Comparison of ENCODE assay signal across 8 mouse cellular contexts in the genomic region with DNA sequence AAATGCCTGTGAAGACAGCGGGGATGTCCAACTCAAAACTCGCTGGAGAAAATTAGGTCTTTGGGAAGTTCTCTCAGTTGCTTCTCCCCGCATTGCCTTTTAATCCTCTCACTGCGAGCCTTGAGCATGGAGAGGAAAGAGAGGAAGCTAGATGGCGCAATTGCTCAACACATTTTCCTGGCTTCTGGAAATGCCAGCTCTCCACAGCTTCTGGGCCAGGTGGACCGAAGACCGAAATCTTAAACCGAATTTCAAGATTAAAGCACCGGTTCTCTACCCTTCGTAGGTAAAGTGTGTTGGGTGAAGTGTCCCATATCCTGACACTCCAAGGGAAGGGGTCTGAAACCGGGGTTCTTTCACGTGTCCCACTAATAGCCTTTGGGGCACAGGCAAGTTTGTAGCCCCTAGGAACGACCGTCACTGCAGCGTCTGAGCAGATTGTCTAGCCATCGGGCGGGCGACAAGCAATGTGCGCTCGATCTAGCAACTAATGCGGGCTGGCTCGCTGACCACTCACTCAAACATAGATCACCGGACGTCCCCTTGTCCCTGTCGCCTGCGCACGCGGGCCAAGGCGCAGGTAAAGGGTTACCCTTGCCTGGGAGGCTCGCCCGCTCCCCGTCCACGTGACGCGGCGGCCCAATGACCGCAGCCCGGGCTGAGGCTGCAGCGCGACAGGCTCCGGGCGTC. TPM values are rescaled to one million over a fixed set of nuclear protein-coding genes. Genes with fewer than 3 reads are reported as not detected.
DNase-seq lines count a peak whose midpoint lies in the region; ATAC-seq and TF ChIP-seq lines count a peak whose summit lies in the region.

Gene 0610040J01Rik, plus strand, starts transcription at position 545 of the 690 bp plus-strand sequence.

- peak within 1 kb of the TSS; percentile 76 for H3K4me3 ChIP-seq in ES-Bruce4 (ENCODE audit: low read depth, low read length)
- peak within 1 kb of the TSS; percentile 55 for H3K4me3 ChIP-seq in forebrain, embryonic 16.5 days (replicated peaks; ENCODE audit: low read length)
- peak within 1 kb of the TSS; percentile 61 for H3K4me3 ChIP-seq in liver, postnatal 0 days (ENCODE audit: low read depth, low read length)
- peak within 1 kb of the TSS; percentile 57 for H3K4me3 ChIP-seq in neural tube, embryonic 15.5 days (replicated peaks)

- H3K27ac ChIP-seq in ES-Bruce4 (ENCODE audit: insufficient read depth, low read length), result no peak within 1 kb of the TSS
- H3K27ac ChIP-seq in forebrain, embryonic 16.5 days (ENCODE audit: low read length), result no peak within 1 kb of the TSS
- peak within 1 kb of the TSS; percentile 84 for H3K27ac ChIP-seq in liver, postnatal 0 days (ENCODE audit: low read depth)
- H3K27ac ChIP-seq in neural tube, embryonic 15.5 days (replicated peaks), result no peak within 1 kb of the TSS

- ATAC-seq in forebrain, embryonic 16.5 days, result peak; percentile 92
- ATAC-seq in liver, postnatal 0 days, result peak; percentile 97
- peak; percentile 91 for ATAC-seq in neural tube, embryonic 15.5 days (ENCODE audit: low FRiP score)

- TF ChIP-seq POLR2A in ES-Bruce4 (IDR thresholded peaks at IDR 0.05; ENCODE audit: insufficient read depth, low read length), result no peak

- 2% methylated on average over 42 of the region's 42 CpGs for WGBS in forebrain, embryonic 16.5 days
- 2% methylated on average over 41 of the region's 42 CpGs for WGBS in liver, postnatal 0 days (ENCODE audit: insufficient replicate concordance)
- 4% methylated on average over 42 of the region's 42 CpGs for WGBS in neural tube, embryonic 15.5 days

- intact Hi-C loops in heart, postnatal 36 days (cut with DNase I), result loop anchor here (1.0 to 5.0 kb wide), 2 partner anchors 74 to 260 kb away; no protein-coding TSS in a partner anchor

- no peaks in the 10 kb centered on the region; the same call in 1 of the 2 replicates for H3K27me3 ChIP-seq in ES-Bruce4 (ENCODE audit: control insufficient read depth, insufficient read depth, low read length, poor library complexity, severe bottlenecking)
- H3K27me3 ChIP-seq in forebrain, embryonic 16.5 days (replicated peaks; ENCODE audit: control insufficient read depth, insufficient read depth, low read length), result peaks cover 8% of the 10 kb centered on the region
- no peaks in the 10 kb centered on the region for H3K27me3 ChIP-seq in liver, postnatal 0 days (ENCODE audit: insufficient read depth, low read length)
- 0 out of 2 replicates have a peak, but pooled peaks cover 6% of the 10 kb centered on the region for H3K27me3 ChIP-seq in neural tube, embryonic 15.5 days (replicated peaks)

- H3K9ac ChIP-seq in ES-Bruce4 (ENCODE audit: low read depth, poor library complexity, severe bottlenecking), result peak within 1 kb of the TSS; percentile 25
- H3K9ac ChIP-seq in forebrain, embryonic 16.5 days (replicated peaks; ENCODE audit: low read depth, low read length), result peak within 1 kb of the TSS; percentile 56
- peak within 1 kb of the TSS; percentile 63 for H3K9ac ChIP-seq in liver, postnatal 0 days (replicated peaks)
- H3K9ac ChIP-seq in neural tube, embryonic 15.5 days (replicated peaks), result peak within 1 kb of the TSS; percentile 42

- TF ChIP-seq EP300 in ES-Bruce4 (IDR thresholded peaks at IDR 0.05; ENCODE audit: insufficient read depth, low read depth, low read length), result no peak
- TF ChIP-seq EP300 in liver, postnatal 0 days (IDR thresholded peaks at IDR 0.05; ENCODE audit: low read depth), result 0 out of 2 replicates have a peak, but pooled peaks have one; percentile 4

- H3K36me3 ChIP-seq in ES-Bruce4 (ENCODE audit: control insufficient read depth, insufficient read depth, low read length, poor library complexity, severe bottlenecking), result no peaks in the 10 kb centered on the region
- no peaks in the 10 kb centered on the region for H3K36me3 ChIP-seq in forebrain, embryonic 16.5 days (ENCODE audit: control insufficient read depth, insufficient read depth)
- H3K36me3 ChIP-seq in liver, postnatal 0 days (replicated peaks; ENCODE audit: insufficient read depth, low read length), result no peaks in the 10 kb centered on the region
- H3K36me3 ChIP-seq in neural tube, embryonic 15.5 days, result peaks cover 6% of the 10 kb centered on the region

- H3K4me2 ChIP-seq in forebrain, embryonic 16.5 days (ENCODE audit: low read length), result peak within 1 kb of the TSS; percentile 98
- H3K4me2 ChIP-seq in liver, postnatal 0 days (ENCODE audit: low read depth, low read length), result peak within 1 kb of the TSS; percentile 94
- peak within 1 kb of the TSS; percentile 99 for H3K4me2 ChIP-seq in neural tube, embryonic 15.5 days

- peak; percentile 59 for TF ChIP-seq CTCF in ES-Bruce4 (IDR thresholded peaks at IDR 0.05; ENCODE audit: low read depth, low read length)
- TF ChIP-seq CTCF in liver, postnatal 0 days (IDR thresholded peaks at IDR 0.05; ENCODE audit: low read depth), result peak; percentile 90

- no peaks in the 10 kb centered on the region for H3K4me1 ChIP-seq in ES-Bruce4 (ENCODE audit: control insufficient read depth, insufficient read depth, low read length)
- H3K4me1 ChIP-seq in forebrain, embryonic 16.5 days (replicated peaks; ENCODE audit: control insufficient read depth, insufficient read depth, low read length), result peaks cover 5% of the 10 kb centered on the region; the same call in 1 of the 2 replicates
- peaks cover 13% of the 10 kb centered on the region for H3K4me1 ChIP-seq in liver, postnatal 0 days (ENCODE audit: insufficient read depth)
- H3K4me1 ChIP-seq in neural tube, embryonic 15.5 days, result peaks cover 10% of the 10 kb centered on the region

- no peaks in the 10 kb centered on the region for H3K9me3 ChIP-seq in ES-Bruce4 (replicated peaks; ENCODE audit: control insufficient read depth, insufficient read depth, low read length, poor library complexity, severe bottlenecking)
- H3K9me3 ChIP-seq in forebrain, embryonic 16.5 days (ENCODE audit: control insufficient read depth, low read length), result peaks cover 4% of the 10 kb centered on the region; the same call in 1 of the 2 replicates
- H3K9me3 ChIP-seq in liver, postnatal 0 days (ENCODE audit: low read length), result no peaks in the 10 kb centered on the region
- H3K9me3 ChIP-seq in neural tube, embryonic 15.5 days (replicated peaks), result 0 out of 2 replicates have a peak, but pooled peaks cover 3% of the 10 kb centered on the region

- DNase-seq in cerebellum, adult 11 months, result peak; percentile 6
- peak; percentile 65 to 68 for DNase-seq in heart, postnatal 36 days
- peak; percentile 44 to 77 for DNase-seq in layer of hippocampus, adult 18-20 months (ENCODE audit: low spot score in 2 of 2)
- DNase-seq in liver, postnatal 0 days, result peak; percentile 80
- peak; percentile 60 for DNase-seq in testis, postnatal 10 days (ENCODE audit: low spot score)

RNA-seq across cellular contexts. Expression of gene 0610040J01Rik, which starts in this region (rescaled TPM):
- polyA plus RNA-seq in ES-Bruce4 (2011; ENCODE audit: insufficient read depth, insufficient read length, low read depth, missing spikeins), result 0.79 and 0.88 TPM in 2 replicates
- 4.6 and 5.1 TPM in 2 replicates for polyA plus RNA-seq in forebrain, embryonic 16.5 days (2015; fragmentation: Nextera tagmentation; extraction: Ambion mirVana)
- total RNA-seq in heart, postnatal 36 days (2021), result 1 to 10 TPM; 2.1 to 2.7 TPM
- 1 to 10 TPM; 2.7 to 2.9 TPM for total RNA-seq in layer of hippocampus, adult 18-20 months (2021)
- polyA plus RNA-seq in liver, postnatal 0 days (2015; fragmentation: Nextera tagmentation; extraction: Ambion mirVana), result 26.8 and 31.7 TPM in 2 replicates
- polyA plus RNA-seq in neural tube, embryonic 15.5 days (2015; fragmentation: Nextera tagmentation; extraction: Ambion mirVana), result 4.0 and 6.8 TPM in 2 replicates

Comparison
In these comparisons a context has a peak if more than half of its experiments do, and no peak if none do; other contexts are left out.
1. DNase-seq: peak in every context shown above with its lines; median percentile 80 in liver, postnatal 0 days; 66 in heart, postnatal 36 days; 60 in layer of hippocampus, adult 18-20 months; 60 in testis, postnatal 10 days; 6 in cerebellum, adult 11 months.